Mouse (Mus musculus) heart, embryonic 15.5 days (tissue): ENCODE measurements around the gene Uqcc3. TPM values are rescaled to one million over a fixed set of nuclear protein-coding genes. Genes with fewer than 3 reads are reported as not detected.

Experiments used
- microRNA-seq: library from miRNA; unstranded; fragments of <30 nt; microRNA quantifications from one replicate; pipeline ENCODE4, GENCODE M21; 2016
- polyA plus RNA-seq: library from polyadenylated mRNA; unstranded; fragments of >200 nt; fragmentation: Nextera tagmentation; extraction: Ambion mirVana; gene quantifications from 2 replicates; pipeline ENCODE4 v1.2.1, GENCODE M21; 2015

Gene Uqcc3
- polyA plus RNA-seq, 1 experiment from 2014 or later = 63.4 TPM

Small RNA genes within 50 kb of the gene (microRNA-seq; reads per million reads assigned to microRNA genes)
- gene Mir5136 = not detected

Other genes with a start within 250 kb of the Uqcc3 start
- gene Chrm1, start 217.1 kb downstream of the Uqcc3 start, polyA plus RNA-seq = 0.05 and 0.24 TPM in 2 replicates
- gene Slc3a2, start 157.6 kb downstream of the Uqcc3 start, polyA plus RNA-seq = 59.4 and 71.5 TPM in 2 replicates
- gene Wdr74, start 145.1 kb downstream of the Uqcc3 start, polyA plus RNA-seq = 42.8 and 59.3 TPM in 2 replicates
- 0.69 and 1.9 TPM in 2 replicates for gene 1700092M07Rik, start 140.2 kb downstream of the Uqcc3 start, polyA plus RNA-seq
- 81.0 and 92.0 TPM in 2 replicates for gene Stx5a, start 139.5 kb downstream of the Uqcc3 start, polyA plus RNA-seq
- gene Nxf1, start 123.8 kb downstream of the Uqcc3 start, polyA plus RNA-seq = 100 and 132 TPM in 2 replicates
- gene Tmem223, start 109.9 kb downstream of the Uqcc3 start, polyA plus RNA-seq = 154 and 157 TPM in 2 replicates
- 47.6 and 60.3 TPM in 2 replicates for gene Tmem179b, start 106.5 kb downstream of the Uqcc3 start, polyA plus RNA-seq
- gene Taf6l, start 94.5 kb downstream of the Uqcc3 start, polyA plus RNA-seq = 15.4 and 18.8 TPM in 2 replicates
- gene Polr2g, start 82.3 kb downstream of the Uqcc3 start, polyA plus RNA-seq = 118 and 126 TPM in 2 replicates
- 3.5 and 3.8 TPM in 2 replicates for gene Zbtb3, start 78.4 kb downstream of the Uqcc3 start, polyA plus RNA-seq
- gene Ttc9c, start 61.6 kb downstream of the Uqcc3 start, polyA plus RNA-seq = 30.9 and 36.2 TPM in 2 replicates
- gene Hnrnpul2, start 60.9 kb downstream of the Uqcc3 start, polyA plus RNA-seq = 2.6 and 3.1 TPM in 2 replicates
- gene AC129217.1, start 51.1 kb downstream of the Uqcc3 start, polyA plus RNA-seq = 0.36 TPM in 1 of 2 replicates, not detected in the other
- gene Bscl2, start 43.5 kb downstream of the Uqcc3 start, polyA plus RNA-seq = 36.4 and 47.0 TPM in 2 replicates
- 1.3 and 5.0 TPM in 2 replicates for gene Gng3, start 41.7 kb downstream of the Uqcc3 start, polyA plus RNA-seq
- gene Lrrn4cl, start 30.2 kb downstream of the Uqcc3 start, polyA plus RNA-seq = 1.8 and 2.4 TPM in 2 replicates
- gene Ubxn1, start 9.4 kb downstream of the Uqcc3 start, polyA plus RNA-seq = 120 and 127 TPM in 2 replicates
- 35.8 and 44.8 TPM in 2 replicates for gene Lbhd1, start 2.8 kb upstream of the Uqcc3 start, polyA plus RNA-seq
- gene Gm49403, start 3.0 kb upstream of the Uqcc3 start, polyA plus RNA-seq = not detected in 2 replicates
- 44.7 and 51.9 TPM in 2 replicates for gene 1810009A15Rik, start 7.9 kb upstream of the Uqcc3 start, polyA plus RNA-seq
- not detected in 2 replicates for gene Gm49416, start 8.0 kb upstream of the Uqcc3 start, polyA plus RNA-seq
- 21.2 and 29.4 TPM in 2 replicates for gene Ints5, start 12.1 kb upstream of the Uqcc3 start, polyA plus RNA-seq
- gene Ganab, start 17.1 kb upstream of the Uqcc3 start, polyA plus RNA-seq = 50.0 and 67.9 TPM in 2 replicates
- 33.3 and 38.1 TPM in 2 replicates for gene B3gat3, start 39.5 kb upstream of the Uqcc3 start, polyA plus RNA-seq
- gene Rom1, start 48.4 kb upstream of the Uqcc3 start, polyA plus RNA-seq = 1.9 and 2.3 TPM in 2 replicates
- 12.7 and 21.9 TPM in 2 replicates for gene Eml3, start 48.6 kb upstream of the Uqcc3 start, polyA plus RNA-seq
- 74.2 and 99.5 TPM in 2 replicates for gene Mta2, start 61.0 kb upstream of the Uqcc3 start, polyA plus RNA-seq
- 13.7 and 19.4 TPM in 2 replicates for gene Tut1, start 72.9 kb upstream of the Uqcc3 start, polyA plus RNA-seq
- 216 and 256 TPM in 2 replicates for gene Eef1g, start 86.1 kb upstream of the Uqcc3 start, polyA plus RNA-seq
- gene Ahnak, start 108.4 kb upstream of the Uqcc3 start, polyA plus RNA-seq = 31.4 and 38.4 TPM in 2 replicates
- gene Scgb1a1, start 207.0 kb upstream of the Uqcc3 start, polyA plus RNA-seq = 0.30 and 0.44 TPM in 2 replicates